Mouse (Mus musculus): Measurements from ENCODE around the gene Ccdc61. TPM values are rescaled to one million over a fixed set of nuclear protein-coding genes. Genes with fewer than 3 reads are reported as not detected.

The Ccdc61 gene
- polyA plus RNA-seq, 1 experiment from 2014 or later: 39.7 TPM

Other genes with a start within 250 kb of the Ccdc61 start
- not detected in 2 replicates for gene Psg20, start 224.2 kb downstream of the Ccdc61 start, polyA plus RNA-seq (2016; fragmentation: Nextera tagmentation; extraction: Ambion mirVana)
- not detected in 2 replicates for gene Psg22, start 192.3 kb downstream of the Ccdc61 start, polyA plus RNA-seq (2016; fragmentation: Nextera tagmentation; extraction: Ambion mirVana)
- gene Psg19, start 111.9 kb downstream of the Ccdc61 start, polyA plus RNA-seq (2016; fragmentation: Nextera tagmentation; extraction: Ambion mirVana): not detected in 2 replicates
- not detected in 2 replicates for gene Psg17, start 88.8 kb downstream of the Ccdc61 start, polyA plus RNA-seq (2016; fragmentation: Nextera tagmentation; extraction: Ambion mirVana)
- gene Mill2, start 70.4 kb downstream of the Ccdc61 start, polyA plus RNA-seq (2016; fragmentation: Nextera tagmentation; extraction: Ambion mirVana): 0.12 and 0.28 TPM in 2 replicates
- 1.1 and 2.0 TPM in 2 replicates for gene Pglyrp1, start 39.1 kb downstream of the Ccdc61 start, polyA plus RNA-seq (2016; fragmentation: Nextera tagmentation; extraction: Ambion mirVana)
- gene Nova2, start 15.5 kb upstream of the Ccdc61 start, polyA plus RNA-seq (2016; fragmentation: Nextera tagmentation; extraction: Ambion mirVana): 1.1 TPM in 2 replicates
- not detected in 2 replicates for gene Nanos2, start 77.0 kb upstream of the Ccdc61 start, polyA plus RNA-seq (2016; fragmentation: Nextera tagmentation; extraction: Ambion mirVana)
- 7.7 and 9.8 TPM in 2 replicates for gene Mypop, start 80.8 kb upstream of the Ccdc61 start, polyA plus RNA-seq (2016; fragmentation: Nextera tagmentation; extraction: Ambion mirVana)
- 47.1 and 48.6 TPM in 2 replicates for gene Irf2bp1, start 93.6 kb upstream of the Ccdc61 start, polyA plus RNA-seq (2016; fragmentation: Nextera tagmentation; extraction: Ambion mirVana)
- 0.13 and 0.18 TPM in 2 replicates for gene Foxa3, start 113.1 kb upstream of the Ccdc61 start, polyA plus RNA-seq (2016; fragmentation: Nextera tagmentation; extraction: Ambion mirVana)
- 51.8 and 56.5 TPM in 2 replicates for gene Sympk, start 114.0 kb upstream of the Ccdc61 start, polyA plus RNA-seq (2016; fragmentation: Nextera tagmentation; extraction: Ambion mirVana)
- not detected in 2 replicates for gene Rsph6a, start 144.3 kb upstream of the Ccdc61 start, polyA plus RNA-seq (2016; fragmentation: Nextera tagmentation; extraction: Ambion mirVana)
- gene Dmwd, start 165.8 kb upstream of the Ccdc61 start, polyA plus RNA-seq (2016; fragmentation: Nextera tagmentation; extraction: Ambion mirVana): 18.8 and 23.1 TPM in 2 replicates
- 17.5 and 19.1 TPM in 2 replicates for gene Dmpk, start 173.4 kb upstream of the Ccdc61 start, polyA plus RNA-seq (2016; fragmentation: Nextera tagmentation; extraction: Ambion mirVana)
- 16.6 and 16.9 TPM in 2 replicates for gene Six5, start 184.2 kb upstream of the Ccdc61 start, polyA plus RNA-seq (2016; fragmentation: Nextera tagmentation; extraction: Ambion mirVana)
- 3.6 and 3.8 TPM in 2 replicates for gene Gm4969, start 208.0 kb upstream of the Ccdc61 start, polyA plus RNA-seq (2016; fragmentation: Nextera tagmentation; extraction: Ambion mirVana)
- gene Fbxo46, start 209.4 kb upstream of the Ccdc61 start, polyA plus RNA-seq (2016; fragmentation: Nextera tagmentation; extraction: Ambion mirVana): 19.8 and 21.6 TPM in 2 replicates
- 16.7 and 17.4 TPM in 2 replicates for gene Qpctl, start 238.9 kb upstream of the Ccdc61 start, polyA plus RNA-seq (2016; fragmentation: Nextera tagmentation; extraction: Ambion mirVana)
- gene Snrpd2, start 239.3 kb upstream of the Ccdc61 start, polyA plus RNA-seq (2016; fragmentation: Nextera tagmentation; extraction: Ambion mirVana): 149 and 166 TPM in 2 replicates